Mouse (Mus musculus) monocyte, adult 5-6 weeks (primary cell): ENCODE measurements around the gene Cdk12. TPM values are rescaled to one million over a fixed set of nuclear protein-coding genes. Genes with fewer than 3 reads are reported as not detected.

Source experiments
- ATAC-seq: fragments of 153-309, 156-312 bp; replicated peaks from 2 replicates; pipeline ENCODE4 v1.8.0; 2017; ENCODE audit warnings: mild to moderate bottlenecking; ENCODE audit not compliant: low TSS enrichment, insufficient number of reproducible peaks, severe bottlenecking, poor library complexity, low FRiP score
- total RNA-seq: library from RNA; stranded (forward); fragments of 200-1000, 200-491, 200-594 nt; gene quantifications from 3 replicates; pipeline ENCODE4 v1.2.3, GENCODE M21; 2017

Gene Cdk12
- total RNA-seq, 1 experiment from 2014 or later = 56.3 TPM

- no peak; the same call in 1 of the 2 replicates for ATAC-seq
Observed at GRCm38 (mm10) chr11:98296277-98296676, 93.4 kb downstream of the Cdk12 start.

DNA sequence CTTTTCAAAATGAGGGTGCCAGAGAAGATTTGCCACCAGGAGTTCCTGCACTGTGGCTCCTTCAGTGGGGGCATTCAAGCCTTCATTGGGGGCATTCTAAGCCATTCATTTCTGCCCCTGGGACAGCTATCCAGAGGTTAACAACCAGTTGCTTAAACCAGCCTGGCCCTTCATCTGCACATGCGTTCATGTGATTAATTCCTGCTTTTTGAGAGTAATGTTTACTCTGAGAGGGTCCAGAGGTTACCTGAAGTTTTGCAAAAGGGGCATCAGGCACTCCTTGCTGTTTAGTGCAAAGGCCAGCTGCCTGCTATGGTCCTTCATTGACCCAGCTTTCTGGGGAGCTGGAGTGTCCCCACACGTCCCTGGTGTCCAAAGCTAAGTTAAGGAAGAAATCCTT, 94.1 kb downstream of the Cdk12 start:
- ATAC-seq = no peak

DNA sequence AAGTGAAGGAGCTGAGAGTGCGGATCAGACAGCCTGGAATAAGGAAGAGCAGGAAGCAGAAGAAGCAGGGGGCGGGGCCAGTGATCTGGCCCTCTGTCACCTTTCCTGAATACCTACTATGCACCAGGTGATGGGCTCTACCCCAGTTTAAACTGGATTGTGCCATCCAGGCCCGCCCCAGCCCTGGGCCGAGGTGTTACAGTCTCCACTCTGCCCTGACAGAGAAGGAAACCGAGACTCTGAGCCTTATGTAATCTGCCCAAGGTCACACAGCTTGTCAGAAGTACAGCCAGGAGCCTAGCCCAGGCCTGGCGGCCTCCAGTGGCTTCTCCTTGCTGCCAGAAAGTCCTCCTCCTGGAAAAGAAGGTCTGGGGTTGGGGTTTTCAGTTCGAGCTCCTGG, 94.9 kb downstream of the Cdk12 start:
- no peak for ATAC-seq

DNA sequence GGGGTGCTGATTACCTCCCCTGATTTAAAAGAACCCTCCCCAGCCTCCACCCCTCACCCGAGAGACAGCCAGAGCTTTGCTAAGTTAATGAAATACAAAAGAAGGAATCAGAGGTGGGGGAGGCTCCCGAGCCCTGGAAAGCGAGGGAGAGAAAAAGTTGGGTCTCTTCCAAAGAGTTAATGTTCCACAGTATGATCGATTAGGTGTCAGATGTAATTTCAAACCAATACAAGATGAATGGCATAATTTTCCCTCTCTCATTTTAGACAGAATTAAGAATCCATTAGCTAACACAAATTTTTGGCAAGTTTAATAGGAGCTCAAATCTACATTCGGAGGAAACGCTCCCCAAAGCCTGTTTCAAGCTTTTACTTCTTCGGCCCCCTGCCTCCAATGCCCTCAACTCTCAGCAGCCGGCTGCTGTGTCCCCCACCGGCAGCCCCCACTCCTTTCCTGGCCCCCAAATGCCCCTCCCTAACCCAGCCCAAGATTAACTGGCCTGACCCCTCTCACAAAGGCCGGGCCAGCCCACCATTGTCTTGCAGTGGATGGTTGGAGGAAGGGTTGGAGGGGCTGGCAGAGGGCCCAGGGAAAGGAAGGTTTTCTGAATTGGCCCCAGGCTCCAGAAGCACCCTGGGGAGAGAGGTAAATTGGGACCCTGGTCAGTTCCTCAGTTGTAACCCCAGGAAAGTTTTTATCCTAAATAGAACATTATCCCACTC, 95.8 kb downstream of the Cdk12 start:
- ATAC-seq = no peak

GRCm38 (mm10) chr11:98313790-98314323, 111.0 kb downstream of the Cdk12 start:
- no peak for ATAC-seq

- no peak for ATAC-seq
Observed at GRCm38 (mm10) chr11:98317479-98317878, 114.6 kb downstream of the Cdk12 start.

- ATAC-seq = no peak
Observed at GRCm38 (mm10) chr11:98318421-98319116, 115.7 kb downstream of the Cdk12 start.

DNA sequence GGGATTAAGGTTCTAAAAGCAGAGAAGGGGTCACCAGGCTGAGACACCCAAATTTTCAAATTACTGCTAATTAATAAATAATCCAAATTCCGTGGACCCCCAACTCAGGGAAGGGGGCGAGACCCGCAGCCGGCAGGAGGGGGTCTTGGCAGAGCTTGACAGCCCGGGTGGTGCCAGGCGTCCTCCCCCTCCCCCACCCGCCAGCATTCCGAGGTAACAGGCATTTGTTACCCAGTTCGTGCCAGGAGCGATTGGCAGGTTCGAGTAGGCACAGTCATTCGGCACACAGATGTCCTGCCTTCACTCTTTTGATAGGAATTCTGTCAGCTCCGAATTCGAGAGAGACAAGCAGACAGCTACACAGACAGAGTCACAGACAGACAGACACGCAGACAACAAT, 116.3 kb downstream of the Cdk12 start:
- ATAC-seq = no peak

DNA sequence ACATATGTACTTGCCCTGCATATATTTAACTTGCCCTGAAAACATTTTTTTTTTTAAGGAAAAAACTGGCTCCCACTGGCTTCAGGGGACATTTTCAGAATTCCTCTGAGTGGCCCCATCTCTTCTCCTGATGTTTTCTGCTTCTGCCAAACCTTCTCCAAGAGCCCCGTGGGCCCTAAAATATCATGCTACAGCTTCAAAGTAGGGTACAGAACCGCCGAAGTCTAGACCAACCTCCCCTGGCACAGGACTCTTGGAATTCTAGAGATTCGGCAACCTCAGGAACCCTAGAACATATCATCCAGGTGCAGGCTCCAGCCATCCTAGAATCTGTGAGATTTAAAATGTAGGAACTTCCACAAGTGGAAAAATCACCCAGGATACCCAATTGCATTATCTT, 116.7 kb downstream of the Cdk12 start:
- ATAC-seq = no peak

DNA sequence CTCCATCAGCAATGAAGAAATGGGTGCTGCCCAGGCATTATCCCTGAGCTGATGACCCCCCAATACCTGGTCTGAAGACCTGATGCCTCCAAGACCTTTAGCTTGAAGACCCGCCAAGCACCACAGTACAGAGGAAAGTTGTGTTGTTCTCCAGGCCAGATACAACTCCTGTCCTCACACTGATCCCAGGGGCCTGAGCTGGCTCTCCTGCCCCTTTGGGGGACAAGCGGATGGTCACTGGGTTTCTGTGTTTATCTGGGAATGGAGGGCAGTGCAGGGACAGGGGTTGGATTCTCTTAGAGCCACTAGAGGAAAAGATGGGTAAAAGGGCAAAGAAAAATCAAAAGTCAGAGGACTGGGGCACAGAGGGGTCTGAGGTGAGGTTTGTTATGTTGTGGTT, 117.1 kb downstream of the Cdk12 start:
- ATAC-seq = no peak

DNA sequence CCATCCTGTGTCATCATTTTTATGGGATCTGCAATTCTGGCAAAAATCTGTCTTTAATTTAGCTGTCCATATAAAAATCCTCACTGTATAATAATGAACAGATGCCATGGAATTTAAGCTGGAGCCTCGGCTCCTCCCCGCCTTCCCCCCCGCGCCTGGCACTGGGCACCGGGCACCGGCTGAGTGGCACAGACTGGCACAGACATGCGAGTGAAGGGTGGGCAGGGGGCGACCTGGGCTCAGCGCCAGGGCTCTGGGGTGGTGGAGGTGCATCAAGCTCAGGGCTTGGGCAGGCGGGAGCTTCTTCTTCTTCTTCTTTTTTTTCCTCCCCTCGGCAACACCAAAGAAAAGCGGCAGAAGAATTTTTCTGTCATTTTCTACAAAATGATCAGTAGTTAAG, 117.5 kb downstream of the Cdk12 start:
- ATAC-seq = no peak

- ATAC-seq = no peak
Observed at GRCm38 (mm10) chr11:98320806-98321676, 118.2 kb downstream of the Cdk12 start.

DNA sequence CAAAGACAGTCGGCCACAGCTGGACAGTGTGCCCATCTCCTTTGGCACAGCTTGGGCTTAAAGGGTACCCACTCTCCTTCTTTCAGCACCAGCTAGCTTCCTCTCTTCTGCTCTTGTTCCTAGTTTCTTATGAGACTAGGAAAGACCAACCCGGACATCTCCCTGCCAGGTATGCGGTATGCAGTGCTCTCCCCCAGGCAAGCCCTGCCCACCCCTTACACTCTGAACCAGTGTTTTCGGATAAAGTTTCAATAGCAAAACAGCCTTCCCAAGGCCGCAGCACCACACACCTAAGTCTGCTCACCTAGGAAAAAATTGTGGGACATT, 118.8 kb downstream of the Cdk12 start:
- ATAC-seq = no peak

DNA sequence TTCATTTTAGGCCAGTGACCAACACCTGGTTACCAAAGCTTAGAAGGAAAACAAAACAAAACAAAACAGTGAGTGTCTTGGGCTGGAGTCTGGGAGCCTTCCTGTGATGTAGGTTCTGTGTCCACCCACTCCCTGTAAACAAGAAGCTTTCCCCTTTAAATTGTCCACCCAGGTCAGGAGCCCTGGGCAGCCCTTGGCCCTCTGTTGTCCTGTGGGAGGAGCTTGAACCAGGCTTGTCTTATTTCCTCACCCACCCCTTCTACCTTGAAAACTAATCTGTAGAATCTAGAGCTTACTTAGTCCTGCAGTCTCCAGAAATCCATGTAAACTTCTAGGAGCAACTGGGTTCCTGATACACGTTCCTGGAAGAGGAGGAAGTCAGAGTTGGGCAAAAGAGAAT, 119.3 kb downstream of the Cdk12 start:
- ATAC-seq = no peak

DNA sequence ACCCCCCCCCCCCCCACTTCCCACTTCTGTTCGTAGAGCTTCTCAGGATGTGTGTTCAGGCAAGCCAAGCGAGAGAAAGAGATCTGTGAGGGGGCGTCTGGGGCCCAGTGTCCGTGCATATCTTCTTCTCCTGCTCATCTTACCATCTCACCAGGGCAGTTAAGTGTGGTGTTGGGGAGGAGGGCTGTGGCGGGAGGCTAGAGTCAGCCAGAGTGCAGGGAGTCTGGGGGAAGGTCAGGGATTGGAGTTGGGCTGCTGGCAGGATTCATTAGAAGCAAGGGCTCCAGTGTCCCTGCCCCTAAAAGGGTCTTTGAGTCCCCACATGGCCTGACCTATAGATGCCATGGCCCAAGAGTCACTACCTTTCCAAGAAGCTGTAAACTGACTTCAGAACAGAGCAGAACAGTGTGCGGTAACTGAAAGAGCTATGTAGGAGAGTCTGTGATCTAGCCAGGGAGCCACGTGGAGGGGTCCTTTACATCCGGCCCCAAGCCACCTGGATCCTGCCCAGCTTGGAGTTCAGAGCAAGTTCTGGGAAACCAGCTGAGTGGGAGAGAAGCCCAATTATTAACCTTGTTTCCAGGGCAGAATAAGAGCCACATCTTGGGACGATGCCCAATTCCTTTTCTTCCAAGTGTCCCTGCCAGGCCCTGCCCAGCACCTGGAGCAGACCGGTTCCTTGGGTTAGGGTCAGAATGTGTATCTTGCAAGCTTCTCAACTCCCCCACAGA, 120.4 kb downstream of the Cdk12 start:
- ATAC-seq = no peak

DNA sequence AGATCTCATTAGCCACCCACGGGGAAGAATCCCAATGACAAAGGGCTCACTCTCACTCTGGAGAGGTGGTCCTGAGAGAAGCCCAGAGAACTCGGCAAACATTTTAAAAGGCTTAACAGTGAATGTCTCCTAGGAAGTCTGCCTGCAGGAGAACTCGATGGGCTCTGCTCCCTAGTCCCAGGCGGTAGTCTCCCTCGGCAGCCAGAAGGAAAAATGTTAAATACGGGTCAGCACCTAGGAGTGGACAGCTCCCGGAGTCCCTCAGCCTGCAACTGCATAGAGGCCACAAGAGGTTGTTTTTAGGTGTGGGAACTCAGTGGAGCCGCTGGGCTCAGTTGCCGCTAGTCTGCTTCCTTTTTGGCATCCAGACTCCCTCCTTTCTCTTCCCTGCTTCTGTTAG, 121.1 kb downstream of the Cdk12 start:
- ATAC-seq = no peak

- no peak for ATAC-seq
Observed at GRCm38 (mm10) chr11:98325191-98325820, 122.4 kb downstream of the Cdk12 start.

GRCm38 (mm10) chr11:98325821-98326218, 123.0 kb downstream of the Cdk12 start:
- no peak for ATAC-seq
